Mouse (Mus musculus): ENCODE measurements around the gene Iars2. TPM values are rescaled to one million over a fixed set of nuclear protein-coding genes. Genes with fewer than 3 reads are reported as not detected.

Iars2 gene
- polyA plus RNA-seq, 1 experiment, result 21.6 TPM

- peaks cover 7% of the 10 kb centered on the region for H3K4me1 ChIP-seq (ENCODE audit: control insufficient read depth, insufficient read depth, low read length)
- 87% methylated on average over 20 of the region's 20 CpGs for WGBS
- no peak for DNase-seq
- no peak for TF ChIP-seq CTCF (IDR thresholded peaks at IDR 0.05; ENCODE audit: insufficient read depth, low read length)
- TF ChIP-seq POLR2A (IDR thresholded peaks at IDR 0.05; ENCODE audit: borderline replicate concordance, extremely low read depth, low read depth, low read length), result no peak
- no peak overlapping the region for H3K4me3 ChIP-seq (replicated peaks; ENCODE audit: extremely low read depth, low read depth, low read length)
Measured at GRCm38 (mm10) chr1:185247429-185248085, 81.6 kb downstream of the Iars2 start.

- no peak for DNase-seq
- 78% methylated on average over 7 of the region's 7 CpGs for WGBS
- TF ChIP-seq POLR2A (IDR thresholded peaks at IDR 0.05; ENCODE audit: borderline replicate concordance, extremely low read depth, low read depth, low read length) (no peak), CTCF (IDR thresholded peaks at IDR 0.05; ENCODE audit: insufficient read depth, low read length) (no peak)
- no peak overlapping the region for H3K4me3 ChIP-seq (replicated peaks; ENCODE audit: extremely low read depth, low read depth, low read length)
- H3K4me1 ChIP-seq (ENCODE audit: control insufficient read depth, insufficient read depth, low read length), result peaks cover 7% of the 10 kb centered on the region
Measured at GRCm38 (mm10) chr1:185245456-185245855, 83.7 kb downstream of the Iars2 start.

- WGBS, result 82% methylated on average over 8 of the region's 8 CpGs
Measured at GRCm38 (mm10) chr1:185243013-185243412, 86.2 kb downstream of the Iars2 start.

GRCm38 (mm10) chr1:185236530-185236929 lies 92.7 kb downstream of the Iars2 start:
- DNase-seq, result no peak
- TF ChIP-seq CTCF (IDR thresholded peaks at IDR 0.05; ENCODE audit: insufficient read depth, low read length) (no peak), POLR2A (IDR thresholded peaks at IDR 0.05; ENCODE audit: borderline replicate concordance, extremely low read depth, low read depth, low read length) (no peak)
- no peak overlapping the region for H3K4me3 ChIP-seq (replicated peaks; ENCODE audit: extremely low read depth, low read depth, low read length)
- no peaks in the 10 kb centered on the region for H3K4me1 ChIP-seq (ENCODE audit: control insufficient read depth, insufficient read depth, low read length)
- WGBS, result 65% methylated on average over 4 of the region's 4 CpGs

More at GRCm38 (mm10) chr1:185243013-185243412, 86.2 kb downstream of the Iars2 start:
- no peak for TF ChIP-seq CTCF (IDR thresholded peaks at IDR 0.05; ENCODE audit: insufficient read depth, low read length)
- TF ChIP-seq POLR2A (IDR thresholded peaks at IDR 0.05; ENCODE audit: borderline replicate concordance, extremely low read depth, low read depth, low read length), result no peak
- H3K4me1 ChIP-seq (ENCODE audit: control insufficient read depth, insufficient read depth, low read length), result no peaks in the 10 kb centered on the region
- DNase-seq, result no peak
- no peak overlapping the region for H3K4me3 ChIP-seq (replicated peaks; ENCODE audit: extremely low read depth, low read depth, low read length)

- no peaks in the 10 kb centered on the region for H3K4me1 ChIP-seq (ENCODE audit: control insufficient read depth, insufficient read depth, low read length)
- H3K4me3 ChIP-seq (replicated peaks; ENCODE audit: extremely low read depth, low read depth, low read length), result no peak overlapping the region
- WGBS, result 69% methylated on average over 5 of the region's 5 CpGs
- no peak for DNase-seq
- TF ChIP-seq CTCF (IDR thresholded peaks at IDR 0.05; ENCODE audit: insufficient read depth, low read length) (no peak), POLR2A (IDR thresholded peaks at IDR 0.05; ENCODE audit: borderline replicate concordance, extremely low read depth, low read depth, low read length) (no peak)
Measured at GRCm38 (mm10) chr1:185235837-185236236, 93.4 kb downstream of the Iars2 start.

Other genes starting within 250 kb of the Iars2 start
- gene Rab3gap2, start 125.3 kb downstream of the Iars2 start, polyA plus RNA-seq (2012; rRNA removed), result 16.2 and 20.3 TPM in 2 replicates
- gene Bpnt1, start 2.8 kb upstream of the Iars2 start, polyA plus RNA-seq (2012; rRNA removed), result 40.4 and 45.1 TPM in 2 replicates
- 6.1 and 10.7 TPM in 2 replicates for gene Eprs, start 33.6 kb upstream of the Iars2 start, polyA plus RNA-seq (2012; rRNA removed)
- gene Slc30a10, start 125.5 kb upstream of the Iars2 start, polyA plus RNA-seq (2012; rRNA removed), result 0.01 TPM in 1 of 2 replicates, not detected in the other

Measured in lung, adult 2 months (tissue).